Mouse (Mus musculus): ENCODE results near the gene Arhgap23.

GRCm38 (mm10) chr11:97380036-97380435, 35.3 kb upstream of the Arhgap23 start:
- TF ChIP-seq CTCF (conservative IDR thresholded peaks at IDR 0.05; ENCODE audit: insufficient read depth, insufficient read length, low read depth, low read length), result no peak
- TF ChIP-seq POLR2A (IDR thresholded peaks at IDR 0.05; ENCODE audit: low read depth, low read length), result no peak

Data from kidney, adult 2 months (tissue).